Comparison of ENCODE assay signal across 8 mouse cellular contexts in genomic region chr10:13005043-13005442, GRCm38 (mm10). TPM values are rescaled to one million over a fixed set of nuclear protein-coding genes. Genes with fewer than 3 reads are reported as not detected.
DNase-seq lines count a peak whose midpoint lies in the region; ATAC-seq and TF ChIP-seq lines count a peak whose summit lies in the region.

Gene Sf3b5, plus strand, starts transcription at chr10:13005343.

- ATAC-seq in hindbrain, postnatal 0 days, result no peak
- no peak for ATAC-seq in midbrain, postnatal 0 days (ENCODE audit: low FRiP score)

- DNase-seq in layer of hippocampus, adult 18-20 months (ENCODE audit: low spot score in 2 of 2), result no peak
- DNase-seq in layer of hippocampus, postnatal 14 days (ENCODE audit: low spot score in 2 of 2), result no peak
- no peak for DNase-seq in hindbrain, postnatal 0 days (ENCODE audit: low spot score)
- no peak for DNase-seq in midbrain, postnatal 0 days (ENCODE audit: low spot score)
- no peak for DNase-seq in cerebellum, adult 9-11 months
- no peak for DNase-seq in frontal cortex, postnatal 25 days (ENCODE audit: low spot score in 2 of 2)
- no peak for DNase-seq in cerebellum, postnatal 14 days

- WGBS in hindbrain, postnatal 0 days, result 91% methylated on average over 3 of the region's 3 CpGs
- WGBS in midbrain, postnatal 0 days, result 92% methylated on average over 3 of the region's 3 CpGs

- no peak within 1 kb of the TSS for H3K9ac ChIP-seq in hindbrain, postnatal 0 days (replicated peaks; ENCODE audit: low read length)
- no peak within 1 kb of the TSS for H3K9ac ChIP-seq in midbrain, postnatal 0 days (replicated peaks; ENCODE audit: low read length, poor library complexity, severe bottlenecking)

- no peak within 1 kb of the TSS for H3K4me2 ChIP-seq in hindbrain, postnatal 0 days (ENCODE audit: low read depth, low read length)
- no peak within 1 kb of the TSS for H3K4me2 ChIP-seq in midbrain, postnatal 0 days (ENCODE audit: low read depth, low read length, poor library complexity, severe bottlenecking)

- no peak within 1 kb of the TSS for H3K27ac ChIP-seq in bone marrow macrophage, adult 2 months (ENCODE audit: insufficient read depth, low read depth, low read length)
- no peak within 1 kb of the TSS for H3K27ac ChIP-seq in hindbrain, postnatal 0 days
- no peak within 1 kb of the TSS for H3K27ac ChIP-seq in midbrain, postnatal 0 days (ENCODE audit: low read depth, low read length)

- no peaks in the 10 kb centered on the region for H3K36me3 ChIP-seq in hindbrain, postnatal 0 days (ENCODE audit: insufficient read depth, low read length)
- H3K36me3 ChIP-seq in midbrain, postnatal 0 days (ENCODE audit: insufficient read depth, low read length), result no peaks in the 10 kb centered on the region

- no peaks in the 10 kb centered on the region for H3K9me3 ChIP-seq in hindbrain, postnatal 0 days (ENCODE audit: low read length)
- no peaks in the 10 kb centered on the region for H3K9me3 ChIP-seq in midbrain, postnatal 0 days (ENCODE audit: low read length)

- peaks cover 6% of the 10 kb centered on the region for H3K4me1 ChIP-seq in bone marrow macrophage, adult 2 months (ENCODE audit: control insufficient read depth, insufficient read depth, low read length)
- peaks cover 8% of the 10 kb centered on the region; the same call in 1 of the 2 replicates for H3K4me1 ChIP-seq in hindbrain, postnatal 0 days (ENCODE audit: insufficient read depth, low read length)
- H3K4me1 ChIP-seq in midbrain, postnatal 0 days (ENCODE audit: insufficient read depth, low read length), result peaks cover 6% of the 10 kb centered on the region

- no peak within 1 kb of the TSS for H3K4me3 ChIP-seq in bone marrow macrophage, adult 2 months (ENCODE audit: insufficient read depth, low read length)
- no peak within 1 kb of the TSS for H3K4me3 ChIP-seq in hindbrain, postnatal 0 days (ENCODE audit: low read length)
- no peak within 1 kb of the TSS for H3K4me3 ChIP-seq in midbrain, postnatal 0 days (ENCODE audit: low read depth, low read length)

- TF ChIP-seq CTCF in bone marrow macrophage, adult 2 months (IDR thresholded peaks at IDR 0.05; ENCODE audit: low read depth, low read length), result no peak
- no peak for TF ChIP-seq CTCF in hindbrain, postnatal 0 days (IDR thresholded peaks at IDR 0.05; ENCODE audit: low read depth)
- TF ChIP-seq CTCF in midbrain, postnatal 0 days (IDR thresholded peaks at IDR 0.05), result no peak

- H3K27me3 ChIP-seq in hindbrain, postnatal 0 days (ENCODE audit: insufficient read depth, low read length), result no peaks in the 10 kb centered on the region
- no peaks in the 10 kb centered on the region for H3K27me3 ChIP-seq in midbrain, postnatal 0 days (ENCODE audit: insufficient read depth, low read length)

- no peak for TF ChIP-seq POLR2A in bone marrow macrophage, adult 2 months (IDR thresholded peaks at IDR 0.05; ENCODE audit: borderline replicate concordance, low read depth, low read length)

RNA-seq across cellular contexts. Expression of gene Sf3b5, which starts in this region (rescaled TPM):
- total RNA-seq in layer of hippocampus, adult 18-20 months (2021), result 10 to 100 TPM; 10.1 to 10.3 TPM
- total RNA-seq in layer of hippocampus, postnatal 14 days (2021), result 1 to 10 TPM; 8.3 to 8.8 TPM
- polyA plus RNA-seq in bone marrow macrophage, adult 2 months (2012; ENCODE audit: insufficient read depth, insufficient read length, missing spikeins), result 17.1 and 18.9 TPM in 2 replicates
- 18.8 and 27.7 TPM in 2 replicates for total RNA-seq in hindbrain, postnatal 0 days (2014; rRNA removed)
- polyA plus RNA-seq in hindbrain, postnatal 0 days (2015; fragmentation: Nextera tagmentation; extraction: Ambion mirVana), result 27.6 and 28.0 TPM in 2 replicates
- total RNA-seq in midbrain, postnatal 0 days (2014; rRNA removed), result 18.4 and 24.8 TPM in 2 replicates
- polyA plus RNA-seq in midbrain, postnatal 0 days (2015; fragmentation: Nextera tagmentation; extraction: Ambion mirVana), result 24.2 and 24.8 TPM in 2 replicates
